Mouse (Mus musculus) ES-E14 (cell line): ENCODE measurements around the gene Inhba. TPM values are rescaled to one million over a fixed set of nuclear protein-coding genes. Genes with fewer than 3 reads are reported as not detected.

ENCODE experiments used
- DNase-seq: peaks from one replicate; pipeline ENCODE4 v3.0.0-alpha.2; 2013; ENCODE audit warnings: low read depth, low spot score
- H3K27ac ChIP-seq: 2 replicates; pipeline ENCODE4 v1.5.1; 2012; ENCODE audit warnings: low read depth, mild to moderate bottlenecking, low read length, moderate library complexity, mixed read lengths; ENCODE audit not compliant: poor library complexity, insufficient read depth, severe bottlenecking
- H3K36me3 ChIP-seq: 2 replicates; pipeline ENCODE4 v1.6.1; 2012; ENCODE audit warnings: mild to moderate bottlenecking, low read length, moderate library complexity, mixed read lengths; ENCODE audit not compliant: control insufficient read depth, poor library complexity, insufficient read depth, severe bottlenecking
- H3K4me1 ChIP-seq, 2 experiments: fragments of 150-350 bp in 1 of 2; sonication (generic) in 1 of 2; 2 replicates each; pipeline ENCODE4 v1.6.1; 2012; ENCODE audit warnings: low read length in 2 of 2, mild to moderate bottlenecking in 1 of 2, mixed read lengths in 1 of 2; ENCODE audit not compliant: control insufficient read depth in 2 of 2, insufficient read depth in 2 of 2, poor library complexity in 1 of 2
- H3K4me3 ChIP-seq, 2 experiments: fragments of 150-350 bp in 1 of 2; sonication (generic) in 1 of 2; 2 replicates each; pipeline ENCODE4 v1.5.1; 2012; ENCODE audit warnings: low read length in 2 of 2, low read depth in 1 of 2, mild to moderate bottlenecking in 1 of 2, mixed read lengths in 1 of 2; ENCODE audit not compliant: insufficient read depth in 1 of 2, poor library complexity in 1 of 2, severe bottlenecking in 1 of 2
- H3K9ac ChIP-seq: 2 replicates; pipeline ENCODE4 v1.6.1; 2012; ENCODE audit warnings: low read depth, mild to moderate bottlenecking, low read length, mixed read lengths; ENCODE audit not compliant: poor library complexity, insufficient read depth, severe bottlenecking
- H3K9me3 ChIP-seq: fragments of 150-350 bp; sonication (generic); 2 replicates; pipeline ENCODE4 v1.6.1; 2012; ENCODE audit warnings: low read depth, mild to moderate bottlenecking, low read length; ENCODE audit not compliant: control insufficient read depth, insufficient read depth
- CHD2 ChIP-seq: IDR thresholded peaks from 2 replicates; pipeline ENCODE4 v1.6.1; 2014; ENCODE audit warnings: mild to moderate bottlenecking, low read depth, low read length, inconsistent platforms
- HCFC1 ChIP-seq: IDR thresholded peaks from 2 replicates; pipeline ENCODE4 v1.6.1; 2012; ENCODE audit warnings: low read length, inconsistent platforms, borderline replicate concordance; ENCODE audit not compliant: insufficient read depth
- MAFK ChIP-seq: IDR thresholded peaks from 2 replicates; pipeline ENCODE4 v1.6.1; 2014; ENCODE audit warnings: mild to moderate bottlenecking, low read depth, low read length, inconsistent platforms; ENCODE audit not compliant: insufficient read depth
- ZC3H11A ChIP-seq: IDR thresholded peaks from 2 replicates; pipeline ENCODE4 v1.6.1; 2012; ENCODE audit warnings: low read depth, mild to moderate bottlenecking, inconsistent platforms, low read length, borderline replicate concordance
- ZNF384 ChIP-seq: IDR thresholded peaks from 2 replicates; pipeline ENCODE4 v1.6.1; 2012; ENCODE audit warnings: low read depth, low read length, inconsistent platforms
- in situ Hi-C, 2 experiments: fragments of 600-800 bp; cut with MboI; formaldehyde crosslinking; loops; one replicate each; pipeline ENCODE4 v1.15.1; 2025; ENCODE audit warnings: low sequenced_read_pairs in 2 of 2, inconsistent platforms in 1 of 2; ENCODE audit not compliant: unreplicated experiment in 2 of 2
- total RNA-seq: library from RNA; depleted of rRNA; stranded (reverse); fragments of 300-350 nt; gene quantifications from 2 replicates; pipeline ENCODE4 v1.2.3, GENCODE M21; 2012

Gene Inhba
- total RNA-seq, 1 experiment, result 7.5 TPM

DNA sequence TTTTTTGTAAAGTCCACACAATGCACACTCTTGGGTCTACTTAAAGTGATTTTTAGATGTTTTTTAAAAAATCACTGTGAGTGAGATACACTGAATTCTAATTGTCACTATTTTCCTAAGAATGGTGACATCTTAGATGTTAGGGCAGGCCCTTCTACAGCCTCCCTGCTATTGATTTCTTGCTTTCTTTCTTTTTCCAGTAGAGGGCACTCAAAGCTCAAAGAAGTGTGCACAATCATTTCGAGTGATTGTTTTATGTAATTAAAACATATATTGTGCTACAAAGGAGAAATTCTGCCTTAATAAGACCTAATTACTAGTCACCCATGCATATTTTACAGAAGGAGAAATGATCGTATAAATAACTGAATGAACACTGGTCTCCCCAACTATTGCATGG, 25.9 kb upstream of the Inhba start:
- H3K9me3 ChIP-seq, result no peaks in the 10 kb centered on the region
- TF ChIP-seq ZC3H11A (0 out of 2 replicates have a peak, but pooled peaks have one; percentile 17), MAFK (no peak)
- no peak overlapping the region for H3K9ac ChIP-seq
- in situ Hi-C loops, result no loop called here
- no peak overlapping the region for H3K27ac ChIP-seq
- no peaks in the 10 kb centered on the region for H3K36me3 ChIP-seq
- DNase-seq, result no peak
- no peak overlapping the region for H3K4me3 ChIP-seq
- no peaks in the 10 kb centered on the region for H3K4me1 ChIP-seq

DNA sequence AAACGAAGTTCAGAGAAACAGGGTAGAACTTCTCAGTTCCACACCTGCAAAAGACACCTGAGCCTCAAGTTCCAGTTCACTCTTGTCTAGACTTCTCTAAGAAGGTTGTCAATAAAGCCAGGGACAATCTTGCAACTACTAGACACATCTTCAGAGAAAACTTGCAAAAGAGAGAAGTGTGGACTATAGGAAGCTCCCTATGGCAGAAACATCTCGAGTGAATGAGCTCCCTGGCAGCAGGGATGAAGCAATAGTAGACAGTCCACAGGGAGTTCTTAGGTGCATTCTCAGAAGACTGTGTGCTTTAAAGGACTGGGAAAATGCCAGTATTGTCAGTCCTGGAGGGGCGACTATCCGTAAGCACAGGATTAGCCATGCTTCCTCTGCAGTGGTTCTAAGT, 25.5 kb upstream of the Inhba start:
- H3K9me3 ChIP-seq, result no peaks in the 10 kb centered on the region
- TF ChIP-seq MAFK, result no peak
- no peak for TF ChIP-seq ZNF384
- no peak for TF ChIP-seq ZC3H11A
- no peak for TF ChIP-seq CHD2
- TF ChIP-seq HCFC1, result no peak
- no peaks in the 10 kb centered on the region for H3K36me3 ChIP-seq
- DNase-seq, result no peak
- no peaks in the 10 kb centered on the region for H3K4me1 ChIP-seq
- no peak overlapping the region for H3K4me3 ChIP-seq
- no peak overlapping the region for H3K9ac ChIP-seq
- H3K27ac ChIP-seq, result no peak overlapping the region
- in situ Hi-C loops, result no loop called here

DNA sequence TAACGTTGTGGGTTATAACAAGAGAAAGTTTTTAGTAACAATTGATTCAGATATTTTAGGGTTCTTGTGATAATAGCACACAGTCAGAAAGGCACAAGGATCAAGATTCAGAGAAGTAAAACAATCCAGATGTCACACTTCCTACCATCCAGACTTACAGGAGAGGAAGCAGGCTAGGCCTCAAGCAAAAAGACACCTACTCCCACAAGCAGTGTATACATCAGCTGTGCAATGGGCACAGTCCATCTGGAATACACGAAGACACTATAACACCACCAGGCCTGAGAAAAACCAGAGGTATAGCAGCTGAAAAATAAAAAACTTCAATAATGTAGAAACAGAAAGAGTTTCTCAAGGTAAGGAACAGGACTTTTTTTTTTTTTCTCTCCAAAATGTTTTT, 16.3 kb upstream of the Inhba start:
- Histone ChIP-seq H3K36me3 (no peaks in the 10 kb centered on the region), H3K9ac (no peak overlapping the region), H3K4me1 (no peaks in the 10 kb centered on the region), H3K9me3 (no peaks in the 10 kb centered on the region), H3K27ac (no peak overlapping the region), H3K4me3 (no peak overlapping the region)
- in situ Hi-C loops, result no loop called here
- TF ChIP-seq HCFC1 (no peak), CHD2 (no peak), ZC3H11A (no peak), ZNF384 (no peak), MAFK (no peak)
- no peak for DNase-seq

DNA sequence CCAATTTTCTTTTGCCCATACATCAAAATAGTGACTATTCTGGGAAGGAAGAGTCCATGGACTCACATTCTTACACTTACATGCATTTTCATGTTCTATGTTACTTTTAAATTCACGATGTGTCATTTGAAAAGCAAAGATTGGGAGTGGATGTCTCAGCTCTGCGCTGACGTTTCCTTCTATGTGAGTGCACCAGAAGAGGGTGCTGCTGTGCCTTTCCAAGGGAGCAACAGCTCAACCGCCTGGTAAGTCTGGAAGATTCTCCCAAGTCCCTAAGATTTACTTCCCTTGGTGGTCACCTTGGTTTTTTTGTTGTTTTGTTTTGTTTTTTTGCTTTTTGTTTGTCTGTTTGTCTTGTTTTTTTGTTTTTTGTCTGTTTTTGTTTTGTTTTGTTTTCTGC, 6.1 kb upstream of the Inhba start:
- no peak overlapping the region for H3K27ac ChIP-seq
- H3K4me1 ChIP-seq, result no peaks in the 10 kb centered on the region
- no peaks in the 10 kb centered on the region for H3K9me3 ChIP-seq
- H3K36me3 ChIP-seq, result no peaks in the 10 kb centered on the region
- in situ Hi-C loops, result loop anchor here in 1 of 2 experiments (25.0 kb wide), 1 partner anchor 757 kb away; no protein-coding TSS in a partner anchor
- no peak overlapping the region for H3K9ac ChIP-seq
- H3K4me3 ChIP-seq, result no peak overlapping the region
- TF ChIP-seq ZC3H11A (peak; percentile 55; the same call in 1 of the 2 replicates), MAFK (no peak)
- no peak for DNase-seq

DNA sequence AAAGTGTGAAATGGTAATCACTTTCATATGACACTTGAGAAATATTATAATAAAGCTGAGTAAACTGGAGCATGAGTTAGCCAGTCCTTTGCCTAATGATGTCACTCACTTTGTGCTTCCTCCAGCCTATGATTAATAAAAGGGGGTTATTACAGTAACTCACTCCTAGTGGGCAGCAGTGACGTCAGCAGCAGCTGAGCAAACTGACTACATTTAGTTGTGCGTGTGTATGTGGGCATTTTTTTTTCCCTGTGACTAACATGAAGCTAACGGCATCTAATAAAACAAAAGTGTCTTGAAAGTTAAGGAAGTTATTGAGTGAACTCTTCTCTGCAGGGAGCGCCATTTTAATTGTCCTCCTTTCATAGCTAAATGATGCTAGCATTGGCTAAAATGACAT, 3.9 kb upstream of the Inhba start:
- Histone ChIP-seq H3K4me3 (no peak overlapping the region), H3K9ac (no peak overlapping the region), H3K9me3 (no peaks in the 10 kb centered on the region), H3K36me3 (no peaks in the 10 kb centered on the region), H3K4me1 (peaks cover 0 to 2% of the 10 kb centered on the region in 2 experiments; a peak in 1 of 4 replicates), H3K27ac (no peak overlapping the region)
- in situ Hi-C loops, result loop anchor here in 1 of 2 experiments (25.0 kb wide), 1 partner anchor 755 kb away; no protein-coding TSS in a partner anchor
- DNase-seq, result no peak
- TF ChIP-seq ZC3H11A (no peak), HCFC1 (no peak), ZNF384 (no peak)
